Mouse (Mus musculus) adrenal gland (tissue): ENCODE results near the gene Rcc2.

Source experiments
- intact Hi-C: fragments of 180-260 bp; cut with DNase I; formaldehyde crosslinking; loops from one replicate; pipeline ENCODE4 v1.15.1; 2025
- long read RNA-seq, 2 experiments: library from polyadenylated mRNA; unstranded; transcript quantifications; one replicate each; pipeline ENCODE4 v2.0.0; 2020; ENCODE audit warnings: borderline replicate concordance in 1 of 2; ENCODE audit not compliant: insufficient replicate concordance in 1 of 2

Rcc2 gene
- long read RNA-seq, experiment 1, partial matches to known transcripts, result 4 of 9 reads
- long read RNA-seq, experiment 1, other reads (novel, unspliced or antisense), result 5 of 9 reads
- long read RNA-seq, experiment 2, partial matches to known transcripts, result 0 of 10 reads
- long read RNA-seq, experiment 2, other reads (novel, unspliced or antisense), result 10 of 10 reads

DNA sequence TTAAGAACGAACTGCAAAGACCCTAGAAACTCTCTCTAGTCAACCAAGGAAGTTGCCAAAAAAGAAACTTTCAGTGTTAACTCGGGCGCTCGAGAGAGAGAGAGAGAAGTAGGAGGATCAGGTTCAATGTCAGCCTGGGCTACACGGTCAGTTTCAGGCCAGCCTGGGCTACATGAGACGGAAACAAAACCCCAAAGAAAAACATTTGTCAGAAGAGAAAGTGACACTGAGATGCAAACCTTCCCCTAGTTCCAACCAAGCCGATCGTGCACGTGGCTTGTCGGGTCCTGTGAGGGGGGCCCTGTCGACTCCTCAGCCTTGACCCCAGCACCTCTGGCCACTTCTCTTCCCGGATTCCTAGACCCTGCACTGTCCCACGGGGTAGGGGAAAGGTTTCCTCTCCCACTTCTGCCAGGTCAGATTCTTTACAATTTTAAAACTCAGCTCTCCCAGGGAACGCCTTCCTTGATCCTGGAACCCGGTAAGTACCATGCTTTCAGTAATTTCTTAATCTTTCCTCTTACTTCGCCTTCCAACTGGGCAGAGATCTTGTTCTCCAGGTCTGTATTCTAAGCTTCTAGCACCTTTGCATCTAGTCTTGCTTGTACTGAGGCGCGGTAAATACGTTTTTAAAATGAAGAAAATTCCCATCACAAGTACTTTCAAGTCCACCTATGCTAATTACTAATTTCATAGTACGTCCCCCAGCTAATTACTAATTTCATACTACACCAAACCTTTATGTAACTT, at the start of gene Rcc2:
Rcc2 (plus strand) TSS at position 273 of the 750 bp plus-strand sequence.
- intact Hi-C loops, result no loop called here

- intact Hi-C loops, result no loop called here
Observed at GRCm38 (mm10) chr4:140653835-140654583, 46.3 kb upstream of the Rcc2 start.

DNA sequence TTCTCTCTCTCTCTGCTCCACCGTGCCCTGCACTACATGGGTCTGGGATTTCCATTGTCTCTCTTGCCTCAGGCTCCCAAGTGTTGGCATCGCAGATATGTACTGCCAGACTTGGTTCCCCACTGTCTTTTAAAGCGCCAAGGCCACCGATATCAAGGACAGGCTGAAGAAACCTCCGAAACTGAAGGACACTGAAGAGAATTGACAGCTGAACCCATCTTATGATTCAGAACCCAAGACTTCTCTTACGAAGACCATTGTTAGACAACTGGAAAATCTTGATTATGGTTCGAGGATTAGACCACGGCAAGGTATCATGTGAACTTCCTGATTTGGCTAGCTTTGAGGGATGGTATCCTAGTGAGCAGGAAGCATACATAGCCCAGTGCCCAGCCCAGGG, 45.5 kb upstream of the Rcc2 start:
- intact Hi-C loops, result no loop called here

GRCm38 (mm10) chr4:140656529-140656928, 43.8 kb upstream of the Rcc2 start:
- intact Hi-C loops, result no loop called here

GRCm38 (mm10) chr4:140657681-140658575, 42.4 kb upstream of the Rcc2 start:
- intact Hi-C loops, result no loop called here

- intact Hi-C loops, result loop anchor here (5.0 kb wide), 1 partner anchor 34 kb away; no protein-coding TSS in a partner anchor
Observed at GRCm38 (mm10) chr4:140661406-140662022, 38.8 kb upstream of the Rcc2 start.

DNA sequence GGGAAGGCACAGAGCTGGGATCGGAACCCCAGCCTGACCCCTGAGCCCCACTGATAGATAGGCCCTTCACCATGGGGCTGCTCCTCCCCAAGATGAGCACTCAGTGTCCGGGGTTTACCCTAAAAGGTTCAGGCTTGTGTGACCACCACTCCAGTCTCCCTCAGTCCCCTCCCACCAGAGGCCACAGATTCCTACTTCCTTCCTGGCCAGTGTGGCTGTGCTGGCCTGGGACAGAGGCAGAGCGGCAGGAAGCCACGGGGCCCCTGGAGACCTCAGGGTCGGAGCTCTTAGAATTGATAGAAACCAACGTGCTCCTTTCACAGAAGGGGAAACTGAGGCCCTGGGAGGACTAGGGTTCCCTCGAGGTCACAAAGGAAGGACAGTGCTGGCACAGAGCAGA, 37.9 kb upstream of the Rcc2 start:
- intact Hi-C loops, result loop anchor here (5.0 kb wide), 1 partner anchor 35 kb away; no protein-coding TSS in a partner anchor

GRCm38 (mm10) chr4:140662882-140663585, 37.3 kb upstream of the Rcc2 start:
- intact Hi-C loops, result loop anchor here (5.0 kb wide), 1 partner anchor 36 kb away; no protein-coding TSS in a partner anchor

DNA sequence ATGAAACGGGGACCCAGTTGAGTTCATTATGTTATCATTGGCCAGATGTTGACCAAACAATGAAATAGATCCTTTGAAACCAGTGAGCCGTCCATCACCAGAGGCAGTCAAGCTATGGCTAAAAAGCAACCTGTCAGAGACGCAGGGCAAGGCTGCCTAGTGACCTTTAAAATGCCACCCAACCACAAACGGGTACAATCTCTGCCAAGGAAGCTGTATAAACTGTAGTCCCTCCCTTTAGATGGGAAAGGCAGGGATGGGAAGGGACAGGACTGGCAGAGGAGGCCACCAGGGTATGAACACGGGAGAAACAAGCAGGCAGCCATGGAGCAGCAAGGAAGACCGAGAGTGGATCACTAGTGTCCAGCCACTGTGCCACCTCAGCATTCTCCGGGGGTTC, 35.3 kb upstream of the Rcc2 start:
- intact Hi-C loops, result no loop called here

GRCm38 (mm10) chr4:140665760-140666159, 34.6 kb upstream of the Rcc2 start, which contains the start of gene Arhgef10l:
Gene Arhgef10l (minus strand): TSS chr4:140666012.
- intact Hi-C loops, result no loop called here

DNA sequence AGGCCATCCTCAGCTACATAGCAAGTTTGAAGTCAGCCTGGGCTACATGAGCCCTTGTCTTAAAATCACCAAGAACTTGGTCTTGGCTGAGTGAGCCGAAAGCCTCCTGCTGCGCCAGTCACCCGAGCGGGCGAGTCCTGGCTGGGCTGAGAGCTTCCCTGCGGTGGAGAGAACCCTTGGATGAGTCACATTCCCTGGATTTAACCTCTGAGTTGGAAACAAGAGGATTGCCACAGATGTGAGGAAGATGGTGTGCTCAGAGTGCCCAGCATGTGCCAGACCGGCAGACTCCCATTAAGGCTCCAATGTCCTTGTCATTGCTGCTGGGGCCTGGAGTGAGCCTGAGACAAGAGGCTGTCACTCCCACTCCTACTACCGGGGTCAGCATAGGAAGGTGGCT, 32.5 kb upstream of the Rcc2 start:
- intact Hi-C loops, result no loop called here

- intact Hi-C loops, result loop anchor here (1.0 kb wide), 1 partner anchor 81 kb away; no protein-coding TSS in a partner anchor
Observed at GRCm38 (mm10) chr4:140673527-140674264, 26.6 kb upstream of the Rcc2 start.

- intact Hi-C loops, result loop anchor here (1.0 kb wide), 1 partner anchor 82 kb away; no protein-coding TSS in a partner anchor
Observed at GRCm38 (mm10) chr4:140674345-140674926, 25.9 kb upstream of the Rcc2 start.

GRCm38 (mm10) chr4:140679038-140679437, 21.3 kb upstream of the Rcc2 start:
- intact Hi-C loops, result loop anchor here (1.0 to 5.0 kb wide), 3 partner anchors 35 to 122 kb away; no protein-coding TSS in a partner anchor

GRCm38 (mm10) chr4:140679723-140680380, 20.5 kb upstream of the Rcc2 start:
- intact Hi-C loops, result loop anchor here (1.0 to 5.0 kb wide), 3 partner anchors 34 to 123 kb away; no protein-coding TSS in a partner anchor

- intact Hi-C loops, result no loop called here
Observed at GRCm38 (mm10) chr4:140680731-140681397, 19.5 kb upstream of the Rcc2 start.

- intact Hi-C loops, result no loop called here
Observed at GRCm38 (mm10) chr4:140683608-140684007, 16.7 kb upstream of the Rcc2 start.
